Mouse (Mus musculus) hindbrain, embryonic 15.5 days (tissue): Measurements from ENCODE around the gene Plekhf1. TPM values are rescaled to one million over a fixed set of nuclear protein-coding genes. Genes with fewer than 3 reads are reported as not detected.

Source experiments
- ATAC-seq: fragments of 200-750 bp; cut with Nextera tagmentation; 2 replicates; pipeline ENCODE4 v1.8.0; 2017; ENCODE audit warnings: low read depth, moderate number of reproducible peaks, moderate TSS enrichment; ENCODE audit not compliant: low FRiP score
- H3K27ac ChIP-seq: fragments of 300-500 bp; sonication (generic); replicated peaks from 2 replicates; pipeline ENCODE4 v1.5.1; 2015; ENCODE audit warnings: mild to moderate bottlenecking, inconsistent platforms
- H3K27me3 ChIP-seq: fragments of 300-500 bp; sonication (generic); 2 replicates; pipeline ENCODE4 v1.6.1; 2015; ENCODE audit warnings: control low read depth, inconsistent platforms
- H3K36me3 ChIP-seq: fragments of 300-500 bp; sonication (generic); 2 replicates; pipeline ENCODE4 v1.6.1; 2015; ENCODE audit warnings: control low read depth, inconsistent platforms
- H3K4me1 ChIP-seq: fragments of 300-500 bp; sonication (generic); replicated peaks from 2 replicates; pipeline ENCODE4 v1.6.1; 2015; ENCODE audit warnings: control low read depth, inconsistent platforms
- H3K4me2 ChIP-seq: fragments of 300-500 bp; sonication (generic); 2 replicates; pipeline ENCODE4 v1.6.1; 2015; ENCODE audit warnings: moderate library complexity, mild to moderate bottlenecking, inconsistent platforms
- H3K4me3 ChIP-seq: fragments of 300-500 bp; sonication (generic); 2 replicates; pipeline ENCODE4 v1.5.1; 2015; ENCODE audit warnings: mild to moderate bottlenecking, inconsistent platforms
- H3K9ac ChIP-seq: fragments of 300-500 bp; sonication (generic); 2 replicates; pipeline ENCODE4 v1.6.1; 2015; ENCODE audit warnings: inconsistent platforms
- H3K9me3 ChIP-seq: fragments of 300-500 bp; sonication (generic); 2 replicates; pipeline ENCODE4 v1.6.1; 2016; ENCODE audit warnings: control low read depth, inconsistent platforms
- WGBS: fragments of 180-500 bp; shearing (Covaris S2); methylation state at CpG from one replicate; pipeline ENCODE4 v1.1.7; 2015; 5-methylcytosine and 5-hydroxymethylcytosine counted together
- polyA plus RNA-seq: library from polyadenylated mRNA; unstranded; fragments of >200 nt; fragmentation: Nextera tagmentation; extraction: Ambion mirVana; gene quantifications from 2 replicates; pipeline ENCODE4 v1.2.1, GENCODE M21; 2015

The Plekhf1 gene
- polyA plus RNA-seq, 1 experiment from 2014 or later = 0.88 TPM

DNA sequence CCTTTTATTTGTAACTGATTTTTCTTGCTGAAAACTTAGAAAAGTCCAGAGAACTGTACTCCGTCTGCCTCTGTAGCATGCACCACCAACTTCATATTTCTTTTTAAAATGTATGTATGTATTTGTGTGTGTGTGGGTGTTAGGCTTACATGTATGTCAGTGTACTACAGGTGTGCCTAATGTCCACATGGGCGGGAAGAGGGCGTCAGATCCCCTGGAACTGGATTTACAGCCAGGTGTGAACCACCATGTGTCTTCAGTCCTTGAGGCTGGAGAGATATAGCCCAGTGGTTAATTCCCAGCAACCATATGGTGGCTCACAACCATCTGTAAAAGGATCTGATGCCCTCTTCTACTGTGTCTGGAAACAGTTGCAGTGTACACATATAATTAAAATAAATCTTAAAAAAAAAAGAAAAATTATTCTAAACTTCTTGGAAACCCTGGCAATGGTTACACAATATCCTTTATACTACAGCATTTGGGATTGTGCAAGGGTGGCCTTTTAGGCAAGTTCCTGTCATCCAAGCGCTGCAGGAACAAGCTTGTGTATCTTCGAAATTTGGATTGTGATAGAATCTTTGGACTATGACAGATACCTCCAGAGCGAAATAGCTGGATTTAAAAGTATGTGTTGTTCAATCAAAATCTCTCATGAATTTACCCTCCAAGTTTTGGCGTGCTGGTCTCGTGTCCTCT lies 27.8 kb downstream of the Plekhf1 start:
- H3K4me3 ChIP-seq = peak overlapping the region; percentile 38
- H3K9ac ChIP-seq = no peak overlapping the region
- ATAC-seq = peak; percentile 31
- peak overlapping the region; percentile 61 for H3K4me2 ChIP-seq
- H3K27me3 ChIP-seq = no peaks in the 10 kb centered on the region
- H3K36me3 ChIP-seq = peaks cover under 1% of the 10 kb centered on the region; the same call in 1 of the 2 replicates
- peaks cover 5% of the 10 kb centered on the region; the same call in 1 of the 2 replicates for H3K4me1 ChIP-seq
- 67% methylated on average over 8 of the region's 8 CpGs for WGBS
- no peaks in the 10 kb centered on the region for H3K9me3 ChIP-seq
- peak overlapping the region; percentile 64 for H3K27ac ChIP-seq

DNA sequence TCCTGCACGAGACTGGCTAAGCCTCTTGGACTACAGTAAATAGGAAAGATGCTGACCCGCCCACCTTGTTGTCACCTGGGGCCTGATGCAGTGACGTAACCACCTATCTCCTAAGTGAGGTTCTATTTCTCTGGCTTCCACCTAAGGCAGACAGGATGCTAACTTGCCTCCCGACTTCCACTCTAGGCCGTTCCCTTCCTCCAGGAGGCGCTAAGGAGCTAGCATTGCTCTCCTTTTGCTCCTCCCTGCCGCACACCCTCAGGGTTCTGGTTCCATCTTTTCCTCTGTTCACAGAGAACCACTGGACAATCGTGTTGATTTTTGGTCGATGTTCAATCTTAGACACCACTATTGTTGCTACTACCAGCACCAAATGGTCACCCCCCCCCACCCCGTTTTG lies 36.2 kb downstream of the Plekhf1 start:
- Histone ChIP-seq H3K9ac (no peak overlapping the region), H3K27ac (no peak overlapping the region), H3K4me1 (no peaks in the 10 kb centered on the region), H3K36me3 (peaks cover 4% of the 10 kb centered on the region; the same call in 1 of the 2 replicates), H3K4me2 (no peak overlapping the region), H3K27me3 (no peaks in the 10 kb centered on the region), H3K9me3 (no peaks in the 10 kb centered on the region), H3K4me3 (no peak overlapping the region)
- 42% methylated on average over 10 of the region's 10 CpGs for WGBS
- no peak for ATAC-seq

DNA sequence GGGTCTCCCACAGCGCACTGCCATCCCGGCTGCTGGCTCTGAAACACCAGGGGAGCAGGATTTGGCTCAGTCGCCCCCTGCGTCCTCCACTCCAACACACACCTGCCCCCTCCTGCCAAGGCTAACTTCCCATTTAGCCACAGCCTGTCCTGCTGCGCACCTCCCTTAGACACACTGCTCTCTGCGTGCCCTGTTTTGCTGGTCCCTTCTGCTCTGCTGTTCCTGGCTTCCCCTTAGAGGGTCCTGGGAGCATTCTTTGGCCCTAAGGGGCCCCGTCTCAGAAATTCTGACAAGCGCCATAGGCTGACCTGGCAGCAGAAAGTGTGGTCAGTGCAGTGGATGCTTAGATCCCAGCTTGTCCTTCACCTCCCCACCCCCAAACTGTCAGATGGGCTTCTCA lies 36.7 kb downstream of the Plekhf1 start:
- Histone ChIP-seq H3K4me2 (no peak overlapping the region), H3K4me1 (no peaks in the 10 kb centered on the region), H3K27me3 (no peaks in the 10 kb centered on the region), H3K9ac (no peak overlapping the region), H3K27ac (no peak overlapping the region), H3K36me3 (peaks cover 4% of the 10 kb centered on the region; the same call in 1 of the 2 replicates), H3K9me3 (no peaks in the 10 kb centered on the region), H3K4me3 (no peak overlapping the region)
- 63% methylated on average over 8 of the region's 8 CpGs for WGBS
- ATAC-seq = no peak

GRCm38 (mm10) chr7:38190056-38190835 lies 37.6 kb downstream of the Plekhf1 start:
- Histone ChIP-seq H3K36me3 (peaks cover 4% of the 10 kb centered on the region; the same call in 1 of the 2 replicates), H3K4me2 (no peak overlapping the region), H3K27ac (no peak overlapping the region), H3K9me3 (no peaks in the 10 kb centered on the region), H3K4me1 (no peaks in the 10 kb centered on the region), H3K4me3 (no peak overlapping the region), H3K27me3 (no peaks in the 10 kb centered on the region), H3K9ac (no peak overlapping the region)
- WGBS = 90% methylated on average over 8 of the region's 8 CpGs
- ATAC-seq = no peak

- no peaks in the 10 kb centered on the region for H3K27me3 ChIP-seq
- H3K36me3 ChIP-seq = no peaks in the 10 kb centered on the region
- 86% methylated on average over 15 of the region's 15 CpGs for WGBS
- no peak for ATAC-seq
- H3K4me3 ChIP-seq = no peak overlapping the region
- peaks cover 6% of the 10 kb centered on the region for H3K4me1 ChIP-seq
- H3K4me2 ChIP-seq = no peak overlapping the region
- no peak overlapping the region for H3K9ac ChIP-seq
- no peaks in the 10 kb centered on the region for H3K9me3 ChIP-seq
- H3K27ac ChIP-seq = no peak overlapping the region
Observed at GRCm38 (mm10) chr7:38189136-38189982, 38.5 kb downstream of the Plekhf1 start.

DNA sequence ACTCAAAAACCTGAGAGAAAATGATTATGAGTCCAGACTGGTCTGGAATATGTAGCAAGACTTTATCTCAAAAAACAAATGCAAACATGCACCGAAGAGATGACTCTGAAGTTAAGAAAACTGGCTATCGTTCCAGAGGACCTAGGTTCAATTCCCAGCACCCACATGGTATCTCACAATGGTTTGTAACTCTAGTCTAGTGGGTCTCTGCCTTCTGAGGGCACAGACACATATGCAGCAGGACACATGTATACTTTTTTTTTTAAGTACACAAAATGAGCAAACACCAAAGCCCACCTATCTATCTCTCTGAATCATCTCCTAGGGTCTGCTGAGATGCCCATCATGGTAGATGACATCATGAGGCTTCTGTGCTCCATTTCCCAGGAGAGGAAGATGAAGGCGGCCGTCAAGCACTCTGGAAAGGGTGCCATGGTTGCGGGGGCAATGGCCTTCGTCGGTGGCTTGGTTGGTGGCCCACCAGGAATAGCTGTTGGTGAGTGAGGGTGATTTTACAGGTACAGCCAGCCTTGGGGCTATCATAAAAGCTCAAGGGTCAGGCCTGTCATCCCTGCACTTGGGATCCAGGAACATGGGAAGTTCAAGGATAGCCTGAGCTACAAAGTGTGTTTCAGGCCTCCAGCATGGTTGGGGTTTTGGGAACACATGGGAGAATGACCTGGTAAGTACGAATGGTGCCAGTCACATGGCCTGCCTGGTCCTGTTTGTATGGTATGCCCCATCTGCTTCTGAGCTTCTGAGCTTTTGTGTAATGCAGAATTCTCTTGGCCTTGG lies 39.3 kb downstream of the Plekhf1 start:
- no peak overlapping the region for H3K9ac ChIP-seq
- no peaks in the 10 kb centered on the region for H3K36me3 ChIP-seq
- no peak for ATAC-seq
- no peak overlapping the region for H3K4me2 ChIP-seq
- 89% methylated on average over 8 of the region's 8 CpGs for WGBS
- no peak overlapping the region for H3K4me3 ChIP-seq
- peaks cover 9% of the 10 kb centered on the region for H3K4me1 ChIP-seq
- H3K9me3 ChIP-seq = no peaks in the 10 kb centered on the region
- H3K27ac ChIP-seq = no peak overlapping the region
- H3K27me3 ChIP-seq = no peaks in the 10 kb centered on the region

DNA sequence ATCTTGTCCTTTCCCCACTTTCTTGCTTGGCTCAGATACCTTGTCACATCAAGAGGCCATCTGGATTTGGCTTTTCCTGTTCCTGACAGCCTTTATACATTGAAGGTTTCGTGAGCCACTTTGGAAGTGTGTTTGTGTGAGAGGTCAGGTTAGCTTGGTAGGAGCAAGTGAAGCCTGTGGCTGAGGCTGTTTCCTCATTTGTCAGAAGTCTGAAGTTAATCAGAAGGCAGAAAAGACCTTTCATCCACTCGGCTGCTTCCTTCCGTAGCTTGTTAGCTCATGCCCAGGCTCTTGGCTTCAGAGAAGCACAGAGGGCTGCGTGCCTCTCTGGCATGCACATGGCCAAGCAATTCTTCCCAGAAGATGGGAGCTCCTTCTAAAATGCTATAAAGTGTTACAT lies 40.0 kb downstream of the Plekhf1 start:
- H3K4me2 ChIP-seq = no peak overlapping the region
- no peak overlapping the region for H3K27ac ChIP-seq
- no peak overlapping the region for H3K9ac ChIP-seq
- H3K27me3 ChIP-seq = no peaks in the 10 kb centered on the region
- no peak overlapping the region for H3K4me3 ChIP-seq
- peaks cover 15% of the 10 kb centered on the region for H3K4me1 ChIP-seq
- no peaks in the 10 kb centered on the region for H3K36me3 ChIP-seq
- H3K9me3 ChIP-seq = no peaks in the 10 kb centered on the region
- 82% methylated on average over 4 of the region's 4 CpGs for WGBS
- ATAC-seq = no peak

GRCm38 (mm10) chr7:38186861-38187260 lies 41.0 kb downstream of the Plekhf1 start:
- Histone ChIP-seq H3K27ac (no peak overlapping the region), H3K9ac (no peak overlapping the region), H3K4me3 (no peak overlapping the region), H3K9me3 (no peaks in the 10 kb centered on the region), H3K27me3 (no peaks in the 10 kb centered on the region), H3K4me2 (no peak overlapping the region), H3K4me1 (peaks cover 17% of the 10 kb centered on the region), H3K36me3 (no peaks in the 10 kb centered on the region)
- 79% methylated on average over 4 of the region's 4 CpGs for WGBS
- no peak for ATAC-seq

DNA sequence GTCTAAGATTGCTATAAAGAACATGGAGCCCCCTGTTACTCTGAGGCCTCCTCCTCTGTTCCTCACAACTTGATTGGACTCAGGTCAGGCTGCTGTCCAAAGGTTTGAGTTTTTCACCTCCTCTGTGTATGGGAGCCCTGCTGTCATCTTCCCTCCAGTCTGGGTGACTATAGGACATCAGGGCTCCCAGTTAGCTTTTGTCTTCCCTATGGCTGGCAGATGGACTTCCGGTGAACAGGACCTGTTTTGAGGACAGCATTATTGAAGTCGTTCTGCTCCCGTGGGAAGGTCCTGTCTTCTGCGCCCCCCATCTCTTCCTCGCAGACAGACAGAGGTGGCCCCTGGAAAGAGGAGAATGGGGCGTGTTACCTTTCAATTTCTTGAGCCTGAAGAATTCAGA lies 43.0 kb downstream of the Plekhf1 start:
- Histone ChIP-seq H3K4me3 (no peak overlapping the region; the same call in 1 of the 2 replicates), H3K36me3 (no peaks in the 10 kb centered on the region), H3K4me2 (peak overlapping the region; percentile 85), H3K27me3 (no peaks in the 10 kb centered on the region), H3K9ac (no peak overlapping the region), H3K9me3 (no peaks in the 10 kb centered on the region), H3K27ac (no peak overlapping the region), H3K4me1 (peaks cover 17% of the 10 kb centered on the region)
- 87% methylated on average over 6 of the region's 6 CpGs for WGBS
- ATAC-seq = no peak

GRCm38 (mm10) chr7:38184418-38184745 lies 43.4 kb downstream of the Plekhf1 start:
- Histone ChIP-seq H3K9ac (peak overlapping the region; percentile 67), H3K36me3 (no peaks in the 10 kb centered on the region), H3K4me2 (peak overlapping the region; percentile 85), H3K4me3 (peak overlapping the region; percentile 56), H3K27me3 (no peaks in the 10 kb centered on the region), H3K4me1 (peaks cover 17% of the 10 kb centered on the region), H3K27ac (peak overlapping the region; percentile 94), H3K9me3 (no peaks in the 10 kb centered on the region)
- no peak for ATAC-seq
- 70% methylated on average over 1 of the region's 1 CpGs for WGBS

DNA sequence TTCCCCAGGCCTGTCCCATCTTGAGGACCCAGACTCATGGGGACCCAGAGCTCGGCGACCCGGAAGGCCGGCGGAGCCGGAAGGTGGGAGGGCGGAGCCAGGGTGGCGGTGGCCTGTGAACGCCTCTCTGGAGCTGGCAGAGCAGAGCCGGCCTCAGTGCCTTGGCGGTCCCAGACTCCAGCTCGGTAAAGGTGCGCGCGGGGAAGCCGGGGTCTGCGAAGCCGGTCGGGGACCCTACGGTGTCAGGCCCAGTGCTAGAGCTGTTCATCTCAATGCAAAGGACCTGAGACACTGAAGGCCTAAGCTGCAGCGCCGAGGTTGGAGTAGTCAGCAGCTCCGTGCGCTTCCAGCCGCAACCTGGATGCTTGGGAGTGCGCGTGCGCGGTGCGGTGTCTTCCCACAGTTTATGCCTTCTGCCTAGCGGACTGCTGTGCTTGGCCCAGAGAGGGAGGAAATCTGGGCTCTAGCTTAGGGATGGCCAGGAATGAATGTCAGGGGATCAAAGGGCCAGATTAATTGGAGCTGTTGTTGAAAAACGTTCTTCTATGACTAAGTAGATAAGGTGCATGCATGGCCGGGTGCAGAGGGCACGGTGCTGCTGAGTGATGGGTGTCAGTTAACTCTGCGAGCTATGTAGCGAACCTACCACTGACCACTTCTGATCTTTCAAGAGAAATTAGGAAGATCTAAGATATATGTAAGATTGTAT lies 44.0 kb downstream of the Plekhf1 start:
- no peaks in the 10 kb centered on the region for H3K36me3 ChIP-seq
- H3K4me2 ChIP-seq = peak overlapping the region; percentile 85
- peak overlapping the region; percentile 94 for H3K27ac ChIP-seq
- no peaks in the 10 kb centered on the region for H3K9me3 ChIP-seq
- peaks cover 17% of the 10 kb centered on the region for H3K4me1 ChIP-seq
- 5% methylated on average over 36 of the region's 36 CpGs for WGBS
- H3K9ac ChIP-seq = peak overlapping the region; percentile 67
- peak overlapping the region; percentile 56 for H3K4me3 ChIP-seq
- ATAC-seq = peak; percentile 95
- H3K27me3 ChIP-seq = no peaks in the 10 kb centered on the region
